Mouse (Mus musculus) activated CD4-positive, CD25-positive, alpha-beta regulatory T cell, adult 4 months (primary cell): ENCODE data around the gene Fgd3. TPM values are rescaled to one million over a fixed set of nuclear protein-coding genes. Genes with fewer than 3 reads are reported as not detected.

ENCODE experiments used
- ATAC-seq: one replicate; pipeline ENCODE4 v1.8.0; 2017
- polyA plus RNA-seq, 2 experiments: library from polyadenylated mRNA; unstranded; fragments of 100-300 nt; shearing (Covaris generic); gene quantifications; one replicate each; pipeline ENCODE4 v1.2.1; 2017

Fgd3 gene
- polyA plus RNA-seq, 2 experiments from 2014 or later, result 11.5 to 13.7 TPM

DNA sequence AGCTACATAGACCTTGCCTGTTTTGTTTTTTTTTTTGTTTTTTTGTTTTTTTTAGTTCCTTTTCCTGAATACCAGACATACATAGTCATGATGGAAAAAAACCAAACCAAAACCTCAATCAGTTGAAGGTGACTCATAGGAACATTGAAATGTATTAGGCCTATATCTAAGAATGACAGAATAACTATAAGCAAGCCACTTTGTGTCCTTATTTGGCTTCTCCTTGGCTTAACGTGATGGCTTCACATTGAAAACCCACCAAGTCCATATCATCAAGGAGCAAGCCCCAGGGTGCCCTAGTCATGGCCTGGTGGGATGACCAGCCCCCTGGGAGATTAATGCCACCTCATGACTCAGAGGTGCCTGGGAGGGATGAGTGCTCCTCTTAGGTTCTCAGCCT is 19.3 kb downstream of the Fgd3 start:
- ATAC-seq, result peak; percentile 29

DNA sequence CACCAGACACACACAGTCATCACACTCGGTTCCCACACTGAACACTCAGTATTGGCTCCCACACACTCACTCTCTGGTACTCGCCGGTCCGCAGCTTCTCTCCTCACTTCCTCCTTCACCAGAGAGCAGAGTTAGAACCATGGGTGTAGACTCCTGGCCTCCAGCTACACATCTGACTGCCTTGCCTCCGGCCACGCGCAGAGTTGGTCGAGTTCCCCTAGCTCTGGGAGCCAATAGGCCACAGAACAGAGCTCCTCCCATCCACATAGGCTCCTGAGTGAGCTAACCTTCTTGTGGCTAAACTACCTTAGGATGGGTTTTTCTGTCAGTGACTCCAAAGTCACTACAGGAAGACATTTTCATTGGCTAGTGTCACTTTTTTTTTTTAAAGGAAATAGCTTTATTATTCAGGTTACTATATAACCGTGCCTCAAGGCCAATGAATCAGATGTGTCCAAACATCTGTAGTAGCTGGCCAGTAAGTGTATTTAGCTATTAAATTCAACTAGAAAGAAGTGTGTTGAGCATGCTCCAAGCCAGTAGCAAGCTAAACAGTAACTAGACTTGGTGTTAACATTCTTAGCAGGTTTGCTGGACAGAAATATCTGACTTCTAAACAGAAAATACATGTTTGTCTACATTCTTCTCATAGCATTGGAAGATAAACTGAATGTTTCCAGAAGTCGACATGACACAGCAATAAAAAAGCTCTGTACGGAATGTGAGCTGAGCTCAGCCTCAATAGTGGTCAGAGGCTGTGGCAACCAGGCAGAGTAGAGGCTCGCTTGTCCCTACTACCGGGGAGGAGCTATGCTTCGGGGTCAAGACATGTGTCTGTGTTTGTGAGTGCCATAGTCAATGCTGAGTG is 21.4 kb downstream of the Fgd3 start:
- peak; percentile 74 for ATAC-seq

DNA sequence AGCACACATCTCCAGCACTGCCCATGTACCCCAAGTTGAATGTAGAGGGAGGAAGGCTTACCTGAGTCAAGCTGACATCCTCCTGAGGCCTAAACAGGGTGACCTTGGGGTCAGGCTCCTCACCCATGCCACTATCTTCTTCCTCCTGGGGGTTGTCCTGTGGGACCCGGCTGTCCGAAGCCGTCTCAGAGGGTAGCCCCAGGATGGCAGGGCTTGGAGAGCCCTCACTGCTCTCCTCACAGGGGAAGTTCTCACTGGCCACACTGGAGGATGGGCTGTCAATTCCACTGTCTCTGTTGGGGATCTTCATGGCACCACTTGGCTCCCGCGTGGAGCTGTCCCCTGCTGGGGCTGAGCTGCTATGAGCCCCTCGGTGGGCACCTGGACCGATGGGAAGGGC is 23.8 kb downstream of the Fgd3 start:
- no peak for ATAC-seq

DNA sequence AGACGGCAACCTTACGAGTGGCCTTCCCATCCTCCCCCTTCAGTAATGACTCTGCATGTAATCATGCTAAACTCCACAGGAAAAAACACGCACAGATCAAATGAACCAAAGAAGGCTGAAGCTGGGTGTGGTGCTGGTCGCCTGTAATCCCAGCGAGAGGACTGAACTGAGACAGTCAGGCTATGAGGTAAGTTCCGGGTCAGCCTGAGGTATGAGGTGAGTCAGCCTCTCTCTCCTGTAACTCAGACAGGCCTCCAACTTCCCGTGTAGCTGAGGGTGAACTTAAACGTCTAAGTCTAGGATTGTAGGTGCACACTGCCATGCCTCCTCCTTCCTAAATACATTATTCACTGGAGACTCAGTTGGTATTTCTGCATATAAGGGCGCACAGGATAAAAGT is 26.0 kb downstream of the Fgd3 start:
- ATAC-seq, result no peak

DNA sequence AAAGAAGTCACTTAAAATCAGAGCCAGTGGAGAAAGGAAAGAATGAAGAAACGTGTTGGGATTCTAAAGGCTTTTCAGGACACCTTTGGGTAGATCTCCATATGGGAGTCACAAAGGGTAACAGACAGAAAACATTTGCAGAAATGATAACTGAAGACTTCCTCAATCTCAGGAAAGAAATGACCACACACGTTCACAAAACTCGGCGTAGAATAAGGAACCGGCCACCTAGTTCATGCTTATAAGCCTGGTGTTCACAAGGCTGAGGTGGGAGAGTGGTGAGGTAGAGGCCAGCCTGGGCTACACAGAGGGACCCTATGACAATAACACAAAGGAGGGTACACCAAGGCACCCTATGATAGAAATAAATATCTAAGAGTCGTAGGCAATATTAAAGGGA is 28.2 kb downstream of the Fgd3 start:
- ATAC-seq, result no peak

DNA sequence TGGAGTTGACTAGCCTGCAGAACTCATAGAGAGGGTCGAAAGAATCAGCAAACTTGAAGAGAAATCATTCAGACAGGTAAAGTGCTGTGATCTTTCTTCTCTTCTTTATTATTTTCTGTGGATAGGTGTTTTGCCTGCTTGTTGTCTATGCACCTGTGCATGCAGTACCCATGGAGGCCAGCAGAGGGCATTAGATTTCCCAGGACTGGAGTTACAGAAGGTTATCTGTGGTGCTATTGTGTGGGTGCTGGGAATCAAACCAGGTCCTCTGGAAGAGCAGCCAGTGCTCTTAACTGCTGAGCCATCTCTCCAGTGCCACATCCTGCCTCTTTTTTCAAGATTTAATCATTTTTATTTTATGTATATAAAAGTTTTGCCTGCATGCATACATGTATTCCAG is 28.7 kb downstream of the Fgd3 start:
- no peak for ATAC-seq

DNA sequence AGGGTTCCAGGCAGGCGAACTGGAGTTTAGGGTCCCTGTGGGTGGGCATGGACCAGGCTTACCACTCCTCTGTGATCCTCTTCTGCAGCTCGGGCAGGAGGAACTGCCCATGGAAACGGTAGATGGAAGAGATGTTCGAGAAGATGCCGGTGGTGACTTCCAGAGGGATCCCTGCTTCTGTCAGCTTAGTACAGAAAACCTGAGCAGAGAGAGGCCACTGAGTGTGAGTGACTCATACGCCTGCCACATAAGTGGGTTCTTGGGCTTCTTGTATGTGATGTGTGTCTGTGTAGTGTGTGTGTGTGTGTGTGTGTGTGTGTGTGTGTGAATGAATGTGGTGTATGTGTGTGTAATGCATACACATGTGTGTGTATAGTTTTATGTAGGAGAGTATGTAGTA is 32.9 kb downstream of the Fgd3 start:
- no peak for ATAC-seq

DNA sequence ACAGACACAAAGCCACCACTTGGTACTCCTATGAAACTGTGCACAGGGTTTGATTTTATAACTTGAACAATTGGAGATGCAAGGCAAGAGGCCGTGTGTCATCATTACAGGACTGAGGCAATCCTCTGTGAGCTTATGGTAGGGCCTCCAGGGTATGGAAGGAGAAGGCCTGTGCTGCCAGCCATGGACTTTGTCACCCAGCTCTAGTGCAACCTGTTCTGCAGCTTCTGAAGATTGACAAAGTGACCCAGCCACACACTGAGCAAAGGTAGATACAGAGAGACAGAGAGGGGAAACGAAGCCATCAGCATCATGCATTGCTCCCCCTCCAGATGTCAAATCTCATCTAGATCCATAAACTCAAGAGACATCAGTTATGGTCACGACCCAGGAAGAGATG is 33.4 kb downstream of the Fgd3 start:
- no peak for ATAC-seq

DNA sequence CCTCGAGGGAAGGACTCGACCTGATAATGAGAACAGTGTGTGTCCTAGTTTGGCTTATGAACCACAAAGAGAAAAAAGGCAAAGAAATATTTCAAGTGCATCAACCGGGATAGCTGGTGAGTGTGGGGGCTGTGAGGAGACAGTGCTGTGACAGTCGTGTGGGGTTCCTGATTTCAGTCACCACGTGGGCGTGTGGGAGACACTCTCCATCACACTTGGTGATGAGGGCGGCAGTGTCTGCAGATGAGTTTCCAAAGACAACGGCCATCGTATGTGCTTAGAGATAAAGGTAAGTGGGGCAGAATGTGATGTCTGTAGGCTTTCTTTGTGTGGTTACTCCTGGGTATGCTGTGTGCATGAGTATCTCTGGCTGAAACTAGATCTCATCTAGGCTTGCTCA is 36.4 kb downstream of the Fgd3 start:
- ATAC-seq, result no peak

DNA sequence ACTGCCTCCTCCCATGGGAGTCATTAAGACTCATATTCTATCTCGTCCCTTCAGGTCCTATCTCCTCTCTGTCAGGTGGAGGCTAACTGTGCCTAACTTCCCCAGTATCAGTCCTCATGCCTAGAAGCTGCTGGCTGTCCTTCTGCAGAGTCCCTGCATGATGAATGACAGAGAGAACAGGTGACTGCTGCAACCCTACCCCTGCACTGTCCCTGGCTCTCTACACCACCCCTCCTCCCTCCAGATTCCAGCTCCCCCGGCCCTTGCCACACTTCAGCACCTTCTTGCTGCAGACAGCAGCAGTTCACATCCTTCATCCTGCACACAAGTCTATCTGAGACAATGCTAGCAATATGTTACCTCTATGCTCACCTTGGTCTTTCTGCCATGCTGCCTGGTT is 37.9 kb downstream of the Fgd3 start:
- no peak for ATAC-seq

DNA sequence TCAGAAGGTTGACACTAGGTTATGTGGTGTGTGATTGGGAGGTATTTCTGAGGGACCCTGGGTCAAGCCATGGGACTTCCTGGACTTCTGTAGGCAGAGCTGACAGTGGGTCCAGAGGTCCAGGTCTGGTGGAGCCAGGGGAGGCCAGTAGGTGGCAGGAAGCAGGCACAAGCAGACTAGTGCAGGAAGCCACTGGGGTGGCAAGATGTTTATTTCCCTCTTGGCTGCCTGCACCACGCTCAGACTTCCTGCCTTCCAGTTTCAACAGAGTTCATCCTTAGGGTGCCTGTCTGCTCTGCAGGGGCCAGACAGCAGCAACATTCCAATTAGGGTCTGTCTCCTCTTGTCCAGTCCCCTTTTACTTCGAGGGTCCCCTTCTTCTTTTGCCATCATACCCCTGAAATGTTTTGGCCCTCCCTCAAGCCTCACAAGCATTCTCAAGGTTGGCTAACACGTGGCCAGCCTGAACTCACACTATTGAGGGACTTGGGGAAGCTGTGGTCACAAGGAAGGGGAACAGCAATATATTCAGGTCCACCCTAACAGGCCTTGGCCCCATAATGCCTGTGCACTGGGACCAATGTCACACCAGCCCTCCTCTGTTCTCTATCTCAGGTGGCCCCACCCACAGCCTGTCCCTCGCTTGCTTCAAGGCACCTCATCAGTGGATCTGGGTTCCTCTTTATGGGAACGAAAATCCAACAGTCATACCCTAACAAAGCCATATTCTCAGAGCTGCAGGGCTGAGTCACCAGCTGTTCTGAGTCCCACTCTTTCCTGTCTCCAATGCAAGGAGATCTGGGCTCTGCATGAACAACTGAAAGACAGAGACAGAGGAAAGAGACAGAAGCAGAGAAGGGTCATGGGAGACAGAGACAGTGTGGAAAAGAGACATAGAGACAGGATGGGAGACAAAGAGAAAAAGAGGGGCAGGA is 48.0 kb downstream of the Fgd3 start:
- ATAC-seq, result peak; percentile 50

DNA sequence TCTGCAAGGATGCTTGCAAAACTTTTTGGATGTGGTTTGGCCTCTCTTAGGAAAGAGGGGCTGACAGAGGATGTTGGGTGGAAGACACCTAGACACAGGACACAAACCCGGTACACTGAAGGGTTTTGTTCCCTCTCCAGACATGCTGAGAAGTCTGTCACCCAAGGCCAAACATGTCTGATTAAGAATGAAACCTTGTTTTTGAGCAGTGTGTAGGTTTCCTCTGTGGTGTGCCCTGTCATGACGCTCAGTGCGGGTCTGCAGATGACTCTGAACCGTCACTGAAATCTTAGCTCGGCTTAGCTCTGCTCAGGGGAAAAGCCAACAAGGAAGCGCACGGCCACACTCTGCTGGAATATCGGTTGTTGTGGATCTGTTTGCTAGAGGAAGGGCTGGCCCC is 49.6 kb downstream of the Fgd3 start:
- ATAC-seq, result peak; percentile 62

DNA sequence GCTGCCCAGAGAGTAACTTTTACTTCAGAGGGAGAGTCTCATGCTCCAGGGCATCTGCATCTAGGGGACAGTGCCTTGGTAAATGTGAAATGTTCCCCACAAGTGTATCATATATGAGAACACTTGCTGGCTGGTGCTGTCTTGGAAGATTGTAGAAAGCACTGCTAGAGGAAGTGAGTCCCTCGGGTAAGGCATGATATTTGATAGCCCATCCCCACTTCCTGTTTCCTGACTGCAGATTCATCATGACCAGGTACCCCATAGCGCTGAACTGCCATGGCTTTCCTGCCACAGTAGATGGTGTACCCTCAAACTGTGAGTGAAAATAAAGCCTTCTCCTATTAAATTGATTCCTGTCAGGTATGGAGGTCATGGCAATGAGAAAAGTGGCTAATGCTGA is 52.5 kb downstream of the Fgd3 start:
- ATAC-seq, result peak; percentile 53

DNA sequence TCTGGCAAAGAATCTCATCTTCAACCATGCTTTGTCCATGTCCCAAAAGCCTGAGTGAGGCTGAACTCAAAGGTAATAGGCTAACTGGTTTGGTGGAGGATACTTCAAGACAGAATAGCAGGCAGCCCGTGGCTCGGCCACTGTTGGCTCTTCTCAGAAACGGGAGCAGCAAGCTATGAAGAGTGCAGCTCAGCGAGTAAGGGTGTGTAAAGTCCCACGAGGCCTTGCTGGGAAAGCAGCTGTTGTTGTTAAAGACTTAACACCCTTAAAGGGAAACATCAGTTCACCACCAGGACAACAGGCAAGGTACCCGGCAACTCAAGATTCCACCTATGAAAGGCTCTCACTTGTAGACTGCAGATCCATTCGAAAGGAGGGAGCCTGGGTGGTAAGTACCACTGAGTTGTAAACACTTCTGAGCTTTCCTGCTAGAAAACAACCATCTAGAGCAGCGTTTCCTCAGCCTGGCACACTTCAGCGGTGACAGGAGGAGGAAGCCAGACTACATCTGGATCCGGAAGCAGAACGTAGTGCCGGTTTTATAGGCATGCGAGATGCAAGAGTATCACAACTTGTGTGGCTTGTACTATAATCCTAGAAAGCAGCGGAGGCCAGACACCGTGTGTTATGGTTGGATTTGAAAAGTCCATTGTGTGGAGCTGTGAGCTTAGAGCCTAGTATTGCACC is 59.9 kb downstream of the Fgd3 start:
- peak; percentile 65 for ATAC-seq

DNA sequence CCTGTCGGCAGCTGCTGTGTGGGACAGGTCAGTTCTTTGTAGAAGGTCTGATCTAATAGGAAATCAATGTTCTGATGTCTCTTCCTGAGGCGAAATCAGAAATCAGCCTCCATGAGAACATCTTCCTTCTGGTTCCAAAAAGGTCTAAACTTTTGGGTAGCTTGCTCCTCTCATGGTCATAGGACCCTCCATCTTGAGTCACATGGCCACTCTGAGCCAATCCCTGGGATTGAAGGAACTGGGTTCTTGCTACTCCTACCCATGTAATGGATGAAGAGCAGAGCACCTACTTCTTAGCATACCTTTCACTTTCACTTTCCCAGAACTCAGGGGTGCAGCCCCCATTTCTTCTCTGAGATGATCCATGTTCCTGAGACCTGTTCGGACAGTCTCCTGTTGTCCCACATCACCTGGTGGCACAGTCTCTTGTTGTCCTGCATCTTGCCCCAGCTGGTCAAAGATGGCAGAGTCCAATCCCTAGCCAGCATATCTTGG is 62.2 kb downstream of the Fgd3 start:
- no peak for ATAC-seq

DNA sequence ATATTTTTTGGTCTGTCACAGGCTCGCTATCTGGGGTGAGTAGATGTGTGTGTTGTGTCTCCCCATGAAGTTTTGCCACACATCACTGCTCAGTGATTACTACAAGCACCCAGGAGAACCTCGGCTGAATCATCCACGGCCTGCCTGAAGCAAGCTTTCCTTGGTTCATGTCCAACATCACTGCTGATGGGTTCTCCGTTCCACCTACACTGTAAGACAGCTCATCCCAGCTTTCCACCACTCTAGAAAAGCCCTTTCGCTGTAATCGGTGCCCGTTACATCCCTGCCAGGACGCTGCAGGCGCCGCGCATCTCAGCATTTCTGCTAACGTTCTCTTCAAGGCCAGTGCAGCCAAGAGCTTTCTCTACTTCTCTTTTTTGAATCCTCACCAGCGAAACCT is 67.4 kb downstream of the Fgd3 start:
- ATAC-seq, result no peak

DNA sequence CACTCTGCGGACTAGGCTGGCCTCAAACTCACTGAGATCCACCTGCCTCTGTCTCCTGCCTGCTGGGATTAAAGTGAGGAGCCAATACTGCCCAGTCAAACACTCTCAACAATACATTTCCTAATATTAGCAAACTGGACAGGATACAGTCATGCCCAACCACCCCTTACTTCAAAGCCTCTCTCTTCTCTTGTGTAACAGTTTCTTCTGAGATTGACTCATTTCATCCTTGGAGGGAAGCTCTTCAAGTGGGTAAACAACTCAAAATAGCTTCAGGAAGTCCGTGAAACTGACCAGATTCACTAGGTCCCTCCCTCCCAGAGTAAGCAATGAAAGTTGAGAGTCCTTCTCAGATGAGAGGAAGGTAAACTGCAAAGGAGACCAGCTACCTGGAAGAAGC is 68.0 kb downstream of the Fgd3 start:
- ATAC-seq, result no peak

DNA sequence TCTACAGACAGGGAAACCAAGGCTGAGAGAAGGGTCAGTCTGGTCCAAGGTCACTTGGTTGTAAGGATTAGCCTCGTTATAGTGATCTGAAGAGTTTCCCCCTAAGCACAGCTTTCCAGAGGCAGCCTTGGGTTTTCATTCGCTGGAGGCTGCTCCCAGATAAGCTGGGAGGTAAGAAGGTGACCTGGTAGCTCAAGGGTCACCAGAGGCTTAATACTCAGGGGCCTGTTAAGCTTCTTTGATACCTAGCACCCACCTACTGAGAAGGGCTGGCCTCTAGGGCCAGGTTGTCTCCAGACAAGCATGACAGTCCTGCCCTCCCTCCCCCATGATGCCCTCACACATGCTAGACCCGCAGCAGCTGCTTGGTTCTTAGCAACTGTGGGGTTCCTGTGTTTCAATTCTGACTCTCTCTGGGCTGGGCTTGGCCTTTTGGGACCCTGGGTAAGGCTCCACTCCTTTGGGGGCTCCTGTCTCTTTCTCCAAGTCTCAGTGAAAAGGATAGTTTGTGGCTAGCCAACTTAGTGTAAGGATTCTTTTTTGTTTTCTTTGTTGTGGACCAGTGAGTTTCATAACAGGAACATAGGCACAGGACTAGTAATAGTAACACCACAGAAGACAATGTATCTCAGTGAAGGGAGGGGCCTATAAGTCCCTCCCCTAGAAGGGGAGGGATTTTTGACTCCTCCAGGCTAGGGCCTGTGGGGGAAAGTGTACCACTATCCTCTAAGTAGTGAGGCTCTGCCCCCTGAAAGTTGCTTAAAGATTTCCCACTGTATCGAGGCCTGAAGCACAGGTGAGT is 69.2 kb downstream of the Fgd3 start:
- no peak for ATAC-seq

DNA sequence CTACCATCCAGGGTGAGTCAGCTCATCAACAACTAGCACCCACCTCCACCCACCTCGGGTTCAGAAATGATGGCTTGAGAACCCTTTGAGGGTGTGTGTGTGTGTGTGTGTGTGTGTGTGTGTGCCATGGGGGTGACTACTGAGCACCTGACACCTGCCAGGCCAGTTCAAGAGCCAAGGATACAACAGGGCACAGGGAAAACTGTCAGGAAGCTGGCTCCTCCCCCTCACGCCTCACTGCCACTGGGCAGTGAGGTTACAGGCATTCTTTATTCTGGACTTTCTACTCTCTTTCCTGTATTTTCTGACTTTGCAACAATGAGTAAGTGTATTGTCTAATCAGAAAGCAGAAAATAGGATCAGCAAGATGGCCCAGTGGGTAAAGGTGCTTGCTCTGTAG is 70.5 kb downstream of the Fgd3 start:
- no peak for ATAC-seq

DNA sequence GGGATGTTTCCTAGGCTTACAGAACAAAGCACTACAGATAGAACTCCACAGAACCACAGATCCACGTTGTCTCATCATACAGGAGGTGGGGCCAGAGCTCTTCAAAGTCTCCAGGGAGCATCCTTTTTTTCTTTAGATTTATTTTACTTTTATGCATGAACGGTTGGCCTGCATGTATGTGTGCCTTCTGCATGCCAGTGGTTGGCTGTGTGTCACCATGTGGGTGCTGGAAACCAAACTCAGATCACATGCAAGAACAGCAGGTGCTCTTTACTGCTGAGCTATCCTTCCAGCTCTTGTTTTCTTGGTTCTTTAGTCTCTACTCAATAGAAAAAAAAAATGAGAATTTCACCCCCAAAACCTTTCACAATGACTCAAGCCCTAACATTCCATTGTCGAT is 71.2 kb downstream of the Fgd3 start:
- ATAC-seq, result no peak

DNA sequence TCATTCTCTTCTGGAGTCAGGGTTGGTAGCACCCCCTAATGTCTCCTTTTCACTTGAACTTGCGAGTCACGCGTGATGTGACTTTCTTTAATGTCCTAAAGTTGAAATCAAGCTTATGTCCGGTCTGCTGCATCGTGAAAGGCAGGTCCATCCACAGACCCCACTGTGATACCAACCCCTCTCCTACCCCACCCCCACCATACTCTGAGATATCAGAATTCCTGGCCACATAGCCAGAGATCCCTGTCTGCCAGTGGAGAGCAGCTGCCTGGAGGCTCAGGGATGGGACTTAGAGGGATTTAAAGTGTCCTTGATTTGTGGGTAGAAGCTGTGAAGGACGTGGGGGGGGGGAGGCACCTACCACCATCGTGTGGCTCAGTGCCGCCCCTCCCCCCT is 71.6 kb downstream of the Fgd3 start, which contains the start of gene Susd3:
Susd3 (minus strand) TSS at position 240 of the 396 bp plus-strand sequence.
- no peak for ATAC-seq
